Mouse (Mus musculus): ENCODE data around the gene Slc16a3. TPM values are rescaled to one million over a fixed set of nuclear protein-coding genes. Genes with fewer than 3 reads are reported as not detected.

Slc16a3 gene
- polyA plus RNA-seq, 1 experiment = 1.6 TPM

- TF ChIP-seq GATA1 (IDR thresholded peaks at IDR 0.05; ENCODE audit: low read length) = no peak
These were observed 10.3 kb upstream of the Slc16a3 start for GRCm38 (mm10) chr11:120937976-120938375.

- no peak for TF ChIP-seq GATA1 (IDR thresholded peaks at IDR 0.05; ENCODE audit: low read length)
These were observed 9.5 kb upstream of the Slc16a3 start for GRCm38 (mm10) chr11:120938795-120939194.

- TF ChIP-seq GATA1 (IDR thresholded peaks at IDR 0.05; ENCODE audit: low read length) = no peak
These were observed 8.5 kb upstream of the Slc16a3 start for GRCm38 (mm10) chr11:120939712-120940341.

- no peak for TF ChIP-seq GATA1 (IDR thresholded peaks at IDR 0.05; ENCODE audit: low read length)
These were observed 7.3 kb upstream of the Slc16a3 start for GRCm38 (mm10) chr11:120940959-120941358.

GRCm38 (mm10) chr11:120945266-120945665, 3.0 kb upstream of the Slc16a3 start:
- TF ChIP-seq GATA1 (IDR thresholded peaks at IDR 0.05; ENCODE audit: low read length) = no peak

GRCm38 (mm10) chr11:120945926-120946325, 2.4 kb upstream of the Slc16a3 start:
- no peak for TF ChIP-seq GATA1 (IDR thresholded peaks at IDR 0.05; ENCODE audit: low read length)

GRCm38 (mm10) chr11:120948861-120949851, 876 bp downstream of the Slc16a3 start:
- TF ChIP-seq GATA1 (IDR thresholded peaks at IDR 0.05; ENCODE audit: low read length) = no peak

- TF ChIP-seq GATA1 (IDR thresholded peaks at IDR 0.05; ENCODE audit: low read length) = no peak
These were observed 1.6 kb downstream of the Slc16a3 start for GRCm38 (mm10) chr11:120949863-120950262.

GRCm38 (mm10) chr11:120950281-120951202, 2.3 kb downstream of the Slc16a3 start:
- no peak for TF ChIP-seq GATA1 (IDR thresholded peaks at IDR 0.05; ENCODE audit: low read length)

- TF ChIP-seq GATA1 (IDR thresholded peaks at IDR 0.05; ENCODE audit: low read length) = no peak
These were observed 3.0 kb downstream of the Slc16a3 start for GRCm38 (mm10) chr11:120951237-120951636.

- TF ChIP-seq GATA1 (IDR thresholded peaks at IDR 0.05; ENCODE audit: low read length) = no peak
These were observed 3.8 kb downstream of the Slc16a3 start for GRCm38 (mm10) chr11:120951731-120952730.

- no peak for TF ChIP-seq GATA1 (IDR thresholded peaks at IDR 0.05; ENCODE audit: low read length)
These were observed 6.7 kb downstream of the Slc16a3 start for GRCm38 (mm10) chr11:120954936-120955335.

GRCm38 (mm10) chr11:120955701-120956100, 7.4 kb downstream of the Slc16a3 start:
- no peak for TF ChIP-seq GATA1 (IDR thresholded peaks at IDR 0.05; ENCODE audit: low read length)

- TF ChIP-seq GATA1 (IDR thresholded peaks at IDR 0.05; ENCODE audit: low read length) = no peak
These were observed 8.8 kb downstream of the Slc16a3 start for GRCm38 (mm10) chr11:120957052-120957451.
